Mouse (Mus musculus): ENCODE measurements at regions not wholly inside any gene's neighbourhood (a gene's known extent, or its start where the extent isn't known, plus 50 kb on each side); places are given as distances from the start of the nearest gene placed in this dataset.

DNA sequence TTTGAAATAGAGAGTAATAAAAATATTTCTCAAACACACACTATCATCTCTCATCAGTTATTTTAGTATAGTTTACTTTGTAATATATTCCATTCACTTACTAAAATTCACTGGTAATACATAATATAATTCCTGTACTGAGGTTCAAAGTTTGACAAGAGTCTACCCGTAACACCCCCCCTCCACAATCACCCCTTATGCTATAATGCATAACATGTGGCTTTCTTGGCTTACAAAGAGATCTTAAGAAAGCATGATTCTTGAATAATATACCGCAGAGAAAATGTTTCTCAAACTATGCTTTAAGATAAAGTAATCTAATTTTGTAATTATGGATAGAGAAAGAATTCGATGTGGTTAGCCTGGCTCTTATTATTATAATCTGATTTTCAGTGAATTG is 539.7 kb downstream of the Gm11232 start:
- DNase-seq = no peak

DNA sequence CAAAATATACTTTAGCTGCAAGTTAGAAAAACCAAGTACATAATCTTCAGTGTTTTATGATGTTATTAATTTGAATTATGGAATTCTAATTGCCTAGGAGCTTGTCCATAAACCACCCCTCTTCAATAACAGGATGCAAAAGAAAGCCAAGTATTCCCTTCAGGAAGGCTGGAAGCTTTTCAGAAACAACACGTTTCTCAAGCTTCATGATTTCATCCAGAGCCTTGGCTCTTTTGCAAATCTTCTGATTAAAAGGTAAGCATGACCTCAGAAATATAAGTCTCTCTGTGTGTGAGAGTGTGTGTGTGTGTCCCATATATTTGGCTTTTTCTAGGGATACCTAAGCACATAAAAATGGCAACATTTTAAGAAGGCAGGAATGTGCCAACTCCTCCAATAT is 570.0 kb downstream of the Gm11232 start:
- DNase-seq = no peak

DNA sequence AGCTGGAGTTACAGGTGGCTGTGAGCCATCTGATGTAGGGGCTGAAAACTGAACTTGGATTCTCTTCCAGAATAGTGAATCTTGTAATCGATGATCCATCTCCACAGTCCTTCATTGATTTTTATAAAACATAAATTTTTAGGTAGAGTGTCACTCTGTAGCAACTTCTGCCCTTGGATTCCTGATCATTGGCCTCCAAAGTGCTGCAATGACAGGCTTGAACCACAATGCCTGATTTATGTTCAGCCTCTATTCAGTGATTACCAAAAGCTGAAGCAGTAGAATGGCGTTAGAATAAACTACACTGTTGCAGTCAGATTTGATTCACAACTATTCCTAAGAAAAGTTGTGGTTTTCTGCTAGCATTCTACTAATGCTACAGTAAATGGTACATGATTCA is 580.1 kb downstream of the Gm11232 start:
- no peak for DNase-seq

DNA sequence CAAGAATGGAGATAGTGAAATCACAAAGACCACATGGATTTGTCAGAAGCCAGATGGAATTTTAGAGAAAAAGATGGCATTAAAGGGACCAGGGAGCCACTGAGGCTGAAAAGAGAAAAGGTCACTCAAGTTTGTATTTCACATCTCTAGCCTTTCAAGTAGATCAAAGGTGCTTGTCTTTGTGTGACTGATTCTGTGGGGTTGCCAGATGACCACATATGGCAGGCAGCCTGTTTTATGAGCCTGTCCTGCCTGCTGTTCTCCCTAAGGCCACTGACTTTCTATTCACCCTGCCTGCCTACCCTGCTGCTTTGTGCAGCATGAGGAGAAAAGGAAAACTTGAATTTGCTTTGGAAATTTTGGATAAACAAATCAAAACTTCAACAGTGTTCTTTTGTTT is 592.0 kb downstream of the Gm11232 start:
- DNase-seq = no peak

DNA sequence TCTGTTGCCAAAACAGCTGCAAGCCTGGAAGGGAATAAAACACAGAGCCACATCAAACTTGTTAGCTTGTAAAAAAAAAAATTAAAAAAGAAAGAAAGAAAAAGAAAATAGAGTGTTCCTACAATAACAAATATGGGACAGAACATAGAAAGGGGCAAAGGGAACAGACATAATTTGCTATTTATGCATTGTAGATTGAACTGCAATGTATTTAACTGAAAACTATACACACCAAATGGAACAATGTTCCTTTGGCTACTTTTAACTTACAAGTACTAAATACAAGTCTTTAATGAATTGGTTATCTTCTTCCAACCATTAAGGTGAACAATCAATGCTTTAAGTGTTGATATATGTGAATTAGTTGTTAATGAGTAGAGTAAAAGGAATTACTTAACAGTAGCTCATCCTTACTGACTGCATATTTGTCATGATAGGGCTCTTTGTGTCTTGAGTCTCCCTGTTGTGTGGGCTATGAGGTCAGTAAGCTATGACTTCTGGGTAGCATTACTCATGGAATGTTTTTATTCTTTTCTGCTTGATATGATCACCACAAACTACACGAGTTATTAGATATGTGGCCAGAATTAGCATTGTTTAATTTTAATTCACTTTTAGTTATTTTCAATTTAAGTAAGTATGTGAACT is 597.0 kb upstream of the Megf9 start:
- no peak for DNase-seq

DNA sequence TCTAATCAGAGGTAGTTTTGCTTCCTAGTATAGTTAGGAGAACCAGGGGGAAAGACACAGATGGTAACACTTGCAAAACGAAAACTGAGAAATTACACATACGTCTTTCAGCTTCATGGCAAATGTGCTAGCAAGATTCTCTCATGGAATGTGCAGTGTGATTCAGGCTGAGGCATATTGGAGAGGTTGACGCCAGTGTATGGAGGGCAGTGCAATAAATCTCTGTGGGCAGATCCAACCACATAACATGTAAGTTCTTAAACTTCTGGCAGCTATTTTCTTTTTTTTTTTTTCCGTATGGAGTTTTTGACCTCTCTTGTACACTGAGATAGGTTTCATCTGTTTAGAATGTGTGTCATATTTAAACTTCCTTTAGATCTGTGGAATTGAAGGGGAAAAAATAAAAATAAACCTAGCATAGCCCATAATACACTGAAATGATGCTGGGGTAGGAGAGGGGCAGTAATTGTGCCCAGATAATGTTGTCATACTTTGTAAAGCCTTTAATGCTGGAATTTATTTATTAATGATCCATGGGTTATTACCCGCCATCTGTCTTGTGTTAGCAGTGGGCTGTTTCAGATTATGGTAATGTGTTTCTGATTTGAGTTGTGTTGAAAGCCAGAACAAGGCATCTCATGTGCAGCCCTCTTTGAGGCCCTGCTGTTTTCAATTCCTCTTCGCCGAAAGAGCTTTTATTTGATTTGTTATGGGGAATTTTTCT is 596.3 kb upstream of the Megf9 start:
- no peak for DNase-seq

DNA sequence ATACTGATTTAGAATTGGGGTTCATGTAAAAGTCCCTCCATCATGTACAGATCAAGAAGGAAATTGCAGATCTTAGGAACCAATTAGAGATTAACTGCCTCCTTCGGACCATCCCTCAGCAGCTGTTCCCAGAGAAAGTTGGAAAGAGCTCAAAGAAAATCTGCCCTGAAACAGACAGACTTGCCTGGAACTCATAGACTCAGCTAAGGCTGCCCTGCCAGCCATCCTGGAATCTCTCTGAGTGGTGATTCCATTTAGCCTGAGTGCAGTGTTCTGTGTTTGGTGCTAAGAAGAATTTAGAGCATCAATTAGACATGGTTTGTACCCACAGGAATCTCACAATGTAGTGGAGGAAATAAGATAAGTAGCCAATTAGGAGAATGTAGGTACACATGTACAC is 594.5 kb upstream of the Megf9 start:
- no peak for DNase-seq
